Mouse (Mus musculus) c-Kit-positive CD71-positive TER-119-negative erythroid progenitor cells, embryonic 14.5 days (primary cell): ENCODE results near the gene Fam208a.
A peak's percentile ranks its signal among the peaks of the same experiment; 100 is the strongest.

Source experiments
- DNase-seq: peaks from one replicate; pipeline ENCODE4 v3.0.0-alpha.2; 2013; ENCODE audit warnings: low read depth

Gene Fam208a

GRCm38 (mm10) chr14:27420816-27421215 lies 7.8 kb upstream of the Fam208a start:
- DNase-seq, result no peak

- no peak for DNase-seq
These were observed 6.3 kb upstream of the Fam208a start for GRCm38 (mm10) chr14:27422301-27422700.

GRCm38 (mm10) chr14:27428973-27429711 lies 508 bp downstream of the Fam208a start:
- DNase-seq, result peak; percentile 47

- no peak for DNase-seq
These were observed 1.6 kb downstream of the Fam208a start for GRCm38 (mm10) chr14:27430280-27430679.

GRCm38 (mm10) chr14:27432064-27432463 lies 3.4 kb downstream of the Fam208a start:
- no peak for DNase-seq

GRCm38 (mm10) chr14:27436116-27436515 lies 7.5 kb downstream of the Fam208a start:
- no peak for DNase-seq

- no peak for DNase-seq
These were observed 8.2 kb downstream of the Fam208a start for GRCm38 (mm10) chr14:27436826-27437225.

- DNase-seq, result no peak
These were observed 12.3 kb downstream of the Fam208a start for GRCm38 (mm10) chr14:27440921-27441320.

- DNase-seq, result no peak
These were observed 16.2 kb downstream of the Fam208a start for GRCm38 (mm10) chr14:27444851-27445281.

- DNase-seq, result no peak
These were observed 18.3 kb downstream of the Fam208a start for GRCm38 (mm10) chr14:27446963-27447362.

- peak; percentile 10 for DNase-seq
These were observed 62.8 kb downstream of the Fam208a start for GRCm38 (mm10) chr14:27491399-27491798.

- DNase-seq, result no peak
These were observed 64.9 kb downstream of the Fam208a start for GRCm38 (mm10) chr14:27493516-27493915.

- no peak for DNase-seq
These were observed 72.5 kb downstream of the Fam208a start for GRCm38 (mm10) chr14:27501096-27501495.

GRCm38 (mm10) chr14:27507894-27508643 lies 79.4 kb downstream of the Fam208a start, which contains the start of gene Ccdc66:
Ccdc66 (minus strand) TSS chr14:27508460.
- DNase-seq, result peak; percentile 88

GRCm38 (mm10) chr14:27508644-27509301 lies 80.1 kb downstream of the Fam208a start:
- DNase-seq, result no peak

- DNase-seq, result no peak
These were observed 95.9 kb downstream of the Fam208a start for GRCm38 (mm10) chr14:27524541-27524940.
